Mouse (Mus musculus): ENCODE measurements at regions not wholly inside any gene's neighbourhood (a gene's known extent, or its start where the extent isn't known, plus 50 kb on each side); places are given as distances from the start of the nearest gene placed in this dataset.
A peak's percentile ranks its signal among the peaks of the same experiment; 100 is the strongest.

GRCm38 (mm10) chr16:15052389-15052923 lies 146.1 kb downstream of the Efcab1 start:
- Histone ChIP-seq H3K4me3 (no peak overlapping the region), H3K27ac (no peak overlapping the region), H3K4me1 (peaks cover 22% of the 10 kb centered on the region), H3K27me3 (no peaks in the 10 kb centered on the region), H3K36me3 (ENCODE audit: poor library complexity, severe bottlenecking) (no peaks in the 10 kb centered on the region), H3K9ac (no peak overlapping the region), H3K4me2 (peak overlapping the region; percentile 43; the same call in 1 of the 2 replicates), H3K9me3 (replicated peaks) (no peaks in the 10 kb centered on the region)
- WGBS: 19% methylated on average over 7 of the region's 7 CpGs
- ATAC-seq: no peak; the same call in 1 of the 2 replicates

GRCm38 (mm10) chr16:15052924-15053793 lies 146.8 kb downstream of the Efcab1 start:
- peak; percentile 86 for ATAC-seq
- 4% methylated on average over 16 of the region's 16 CpGs for WGBS
- H3K27me3 ChIP-seq: no peaks in the 10 kb centered on the region

GRCm38 (mm10) chr16:15053840-15054239 lies 147.4 kb downstream of the Efcab1 start:
- 12% methylated on average over 4 of the region's 4 CpGs for WGBS
- H3K36me3 ChIP-seq (ENCODE audit: poor library complexity, severe bottlenecking): no peaks in the 10 kb centered on the region
- no peak overlapping the region for H3K9ac ChIP-seq
- ATAC-seq: no peak
- H3K4me2 ChIP-seq: no peak overlapping the region
- no peak overlapping the region for H3K4me3 ChIP-seq
- H3K4me1 ChIP-seq: peaks cover 22% of the 10 kb centered on the region
- no peaks in the 10 kb centered on the region for H3K27me3 ChIP-seq
- no peak overlapping the region for H3K27ac ChIP-seq
- H3K9me3 ChIP-seq (replicated peaks): no peaks in the 10 kb centered on the region

More at GRCm38 (mm10) chr16:15052924-15053793, 146.8 kb downstream of the Efcab1 start:
- no peak overlapping the region for H3K4me3 ChIP-seq
- no peaks in the 10 kb centered on the region for H3K9me3 ChIP-seq (replicated peaks)
- peak overlapping the region; percentile 43 for H3K4me2 ChIP-seq
- no peaks in the 10 kb centered on the region for H3K36me3 ChIP-seq (ENCODE audit: poor library complexity, severe bottlenecking)
- no peak overlapping the region for H3K9ac ChIP-seq
- no peak overlapping the region for H3K27ac ChIP-seq
- H3K4me1 ChIP-seq: peaks cover 22% of the 10 kb centered on the region

- Histone ChIP-seq H3K27ac (no peak overlapping the region), H3K4me3 (no peak overlapping the region), H3K9ac (no peak overlapping the region), H3K4me1 (peaks cover 22% of the 10 kb centered on the region), H3K27me3 (no peaks in the 10 kb centered on the region), H3K36me3 (ENCODE audit: poor library complexity, severe bottlenecking) (no peaks in the 10 kb centered on the region), H3K4me2 (no peak overlapping the region), H3K9me3 (replicated peaks) (no peaks in the 10 kb centered on the region)
- ATAC-seq: no peak
- 28% methylated on average over 5 of the region's 5 CpGs for WGBS
These were observed 148.0 kb downstream of the Efcab1 start for GRCm38 (mm10) chr16:15054306-15055001.

GRCm38 (mm10) chr16:15055697-15056096 lies 149.3 kb downstream of the Efcab1 start:
- H3K27me3 ChIP-seq: no peaks in the 10 kb centered on the region
- WGBS: 50% methylated on average over 5 of the region's 5 CpGs
- H3K4me1 ChIP-seq: peaks cover 22% of the 10 kb centered on the region
- no peak overlapping the region for H3K4me2 ChIP-seq
- H3K9ac ChIP-seq: no peak overlapping the region
- H3K4me3 ChIP-seq: no peak overlapping the region
- ATAC-seq: peak; percentile 73
- no peaks in the 10 kb centered on the region for H3K9me3 ChIP-seq (replicated peaks)
- no peaks in the 10 kb centered on the region for H3K36me3 ChIP-seq (ENCODE audit: poor library complexity, severe bottlenecking)
- no peak overlapping the region for H3K27ac ChIP-seq

GRCm38 (mm10) chr16:15070485-15070960 lies 164.1 kb downstream of the Efcab1 start:
- H3K27ac ChIP-seq: no peak overlapping the region
- no peak overlapping the region for H3K9ac ChIP-seq
- H3K36me3 ChIP-seq (ENCODE audit: poor library complexity, severe bottlenecking): no peaks in the 10 kb centered on the region
- WGBS: 94% methylated on average over 7 of the region's 7 CpGs
- no peak overlapping the region for H3K4me2 ChIP-seq
- no peak overlapping the region for H3K4me3 ChIP-seq
- no peaks in the 10 kb centered on the region for H3K27me3 ChIP-seq
- no peaks in the 10 kb centered on the region for H3K4me1 ChIP-seq
- ATAC-seq: no peak
- H3K9me3 ChIP-seq (replicated peaks): no peaks in the 10 kb centered on the region

- H3K4me2 ChIP-seq: no peak overlapping the region
- no peak overlapping the region for H3K4me3 ChIP-seq
- H3K9ac ChIP-seq: no peak overlapping the region
- ATAC-seq: no peak
- no peaks in the 10 kb centered on the region for H3K9me3 ChIP-seq (replicated peaks)
- no peaks in the 10 kb centered on the region for H3K4me1 ChIP-seq
- no peaks in the 10 kb centered on the region for H3K27me3 ChIP-seq
- H3K36me3 ChIP-seq (ENCODE audit: poor library complexity, severe bottlenecking): no peaks in the 10 kb centered on the region
- no peak overlapping the region for H3K27ac ChIP-seq
These were observed 168.0 kb downstream of the Efcab1 start for GRCm38 (mm10) chr16:15074407-15074806.

GRCm38 (mm10) chr16:15083692-15084091 lies 177.3 kb downstream of the Efcab1 start:
- H3K36me3 ChIP-seq (ENCODE audit: poor library complexity, severe bottlenecking): no peaks in the 10 kb centered on the region
- no peak overlapping the region for H3K4me3 ChIP-seq
- no peak overlapping the region for H3K9ac ChIP-seq
- 38% methylated on average over 3 of the region's 3 CpGs for WGBS
- no peaks in the 10 kb centered on the region for H3K9me3 ChIP-seq (replicated peaks)
- no peak for ATAC-seq
- peaks cover 24% of the 10 kb centered on the region for H3K27me3 ChIP-seq
- peaks cover 6% of the 10 kb centered on the region for H3K4me1 ChIP-seq
- H3K4me2 ChIP-seq: no peak overlapping the region
- H3K27ac ChIP-seq: no peak overlapping the region

GRCm38 (mm10) chr16:15084147-15084752 lies 177.8 kb downstream of the Efcab1 start:
- H3K4me3 ChIP-seq: peak overlapping the region; percentile 50
- H3K27ac ChIP-seq: no peak overlapping the region
- H3K4me2 ChIP-seq: peak overlapping the region; percentile 90
- ATAC-seq: peak; percentile 43
- H3K27me3 ChIP-seq: peaks cover 24% of the 10 kb centered on the region
- H3K4me1 ChIP-seq: peaks cover 6% of the 10 kb centered on the region
- no peaks in the 10 kb centered on the region for H3K9me3 ChIP-seq (replicated peaks)
- H3K9ac ChIP-seq: peak overlapping the region; percentile 58
- 23% methylated on average over 10 of the region's 10 CpGs for WGBS
- H3K36me3 ChIP-seq (ENCODE audit: poor library complexity, severe bottlenecking): no peaks in the 10 kb centered on the region

- peak; percentile 92 for ATAC-seq
- WGBS: under 1% methylated on average over 56 of the region's 56 CpGs
- no peak overlapping the region for H3K27ac ChIP-seq
These were observed 178.6 kb downstream of the Efcab1 start for GRCm38 (mm10) chr16:15084753-15085728.

GRCm38 (mm10) chr16:15086556-15086955 lies 180.2 kb downstream of the Efcab1 start:
- H3K4me2 ChIP-seq: no peak overlapping the region
- H3K27ac ChIP-seq: no peak overlapping the region
- H3K4me1 ChIP-seq: peaks cover 6% of the 10 kb centered on the region
- H3K9ac ChIP-seq: no peak overlapping the region
- ATAC-seq: no peak
- WGBS: 91% methylated on average over 4 of the region's 4 CpGs
- no peaks in the 10 kb centered on the region for H3K36me3 ChIP-seq (ENCODE audit: poor library complexity, severe bottlenecking)
- H3K27me3 ChIP-seq: peaks cover 24% of the 10 kb centered on the region
- no peak overlapping the region for H3K4me3 ChIP-seq
- H3K9me3 ChIP-seq (replicated peaks): no peaks in the 10 kb centered on the region

More at GRCm38 (mm10) chr16:15084753-15085728, 178.6 kb downstream of the Efcab1 start:
- peak overlapping the region; percentile 58 for H3K9ac ChIP-seq
- peaks cover 6% of the 10 kb centered on the region for H3K4me1 ChIP-seq
- H3K4me2 ChIP-seq: peak overlapping the region; percentile 90
- H3K36me3 ChIP-seq (ENCODE audit: poor library complexity, severe bottlenecking): no peaks in the 10 kb centered on the region
- peaks cover 24% of the 10 kb centered on the region for H3K27me3 ChIP-seq
- H3K4me3 ChIP-seq: peak overlapping the region; percentile 50
- no peaks in the 10 kb centered on the region for H3K9me3 ChIP-seq (replicated peaks)
